Mouse (Mus musculus) ES-E14 (cell line): Measurements from ENCODE around the gene Elmo1.

ENCODE experiments used
- HCFC1 ChIP-seq: IDR thresholded peaks from 2 replicates; pipeline ENCODE4 v1.6.1; 2012; ENCODE audit warnings: low read length, inconsistent platforms, borderline replicate concordance; ENCODE audit not compliant: insufficient read depth
- MAFK ChIP-seq: IDR thresholded peaks from 2 replicates; pipeline ENCODE4 v1.6.1; 2014; ENCODE audit warnings: mild to moderate bottlenecking, low read depth, low read length, inconsistent platforms; ENCODE audit not compliant: insufficient read depth
- ZC3H11A ChIP-seq: IDR thresholded peaks from 2 replicates; pipeline ENCODE4 v1.6.1; 2012; ENCODE audit warnings: low read depth, mild to moderate bottlenecking, inconsistent platforms, low read length, borderline replicate concordance
- ZNF384 ChIP-seq: IDR thresholded peaks from 2 replicates; pipeline ENCODE4 v1.6.1; 2012; ENCODE audit warnings: low read depth, low read length, inconsistent platforms

DNA sequence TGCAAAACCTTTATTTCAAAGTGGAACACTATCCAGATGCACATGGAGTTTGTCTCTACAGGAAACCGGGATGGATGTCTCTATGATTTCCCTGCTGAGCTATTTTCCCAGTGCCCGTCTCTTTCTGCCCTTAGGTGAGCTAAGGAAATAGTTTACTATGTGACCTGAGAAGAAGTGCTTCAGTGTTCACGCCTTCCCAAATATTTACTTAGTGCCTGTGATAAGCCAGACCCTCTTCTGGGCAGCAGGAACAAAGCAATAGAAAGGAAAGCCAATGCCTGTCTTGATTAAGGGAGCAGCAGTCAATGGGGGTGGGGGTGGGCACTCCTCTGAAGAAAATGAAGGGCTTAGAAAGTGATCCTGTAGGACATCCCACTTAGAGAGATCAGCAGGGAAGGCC is 401.3 kb downstream of the Elmo1 start:
- TF ChIP-seq MAFK (no peak), ZNF384 (no peak), HCFC1 (no peak), ZC3H11A (no peak)
